Mouse (Mus musculus): ENCODE results near the gene Jchain.

DNA sequence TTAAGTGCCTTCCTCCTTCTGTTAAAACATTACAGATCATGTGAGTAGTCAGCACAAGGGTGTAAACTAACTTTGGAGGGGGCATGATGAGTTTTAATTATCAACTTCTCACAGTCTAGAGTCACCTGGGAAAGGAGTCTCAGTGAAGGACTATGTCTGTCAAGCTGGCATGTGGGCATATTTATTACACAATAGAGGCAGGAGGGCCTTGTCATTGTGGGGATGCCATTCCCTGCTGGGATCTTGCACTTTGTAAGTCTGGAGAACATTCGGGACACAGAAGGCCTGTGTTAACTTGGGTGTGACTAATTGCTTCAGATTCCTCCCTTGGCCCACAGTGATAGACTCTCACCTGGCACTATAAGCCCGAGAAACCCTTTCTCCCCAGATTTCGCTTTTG is 41.9 kb upstream of the Jchain start:
- TF ChIP-seq POLR2A (IDR thresholded peaks at IDR 0.05; ENCODE audit: borderline replicate concordance, low read depth, low read length) (no peak), CTCF (IDR thresholded peaks at IDR 0.05; ENCODE audit: low read depth, low read length) (no peak)
